Mouse (Mus musculus) brown adipose tissue, adult 24 weeks (tissue): ENCODE results near the gene Bmper. TPM values are rescaled to one million over a fixed set of nuclear protein-coding genes. Genes with fewer than 3 reads are reported as not detected.

Source experiments
- H3K27ac ChIP-seq: fragments of 200-500 bp; replicated peaks from 2 replicates; pipeline ENCODE4 v1.5.1; 2012; ENCODE audit warnings: low read depth, mild to moderate bottlenecking, low read length
- H3K4me1 ChIP-seq: fragments of 200-500 bp; 2 replicates; pipeline ENCODE4 v1.6.1; 2012; ENCODE audit warnings: low read length, mixed read lengths; ENCODE audit not compliant: control insufficient read depth, insufficient read depth, insufficient read length
- H3K4me3 ChIP-seq: fragments of 200-500 bp; 2 replicates; pipeline ENCODE4 v1.5.1; 2012; ENCODE audit warnings: low read depth, mild to moderate bottlenecking, low read length, moderate library complexity; ENCODE audit not compliant: insufficient read depth
- polyA plus RNA-seq: library from polyadenylated mRNA; stranded (reverse); fragments of >200 nt; gene quantifications from 2 replicates; pipeline ENCODE4 v1.2.4, GENCODE M21; 2012; ENCODE audit not compliant: missing spikeins, insufficient read depth, insufficient read length

Gene Bmper
- polyA plus RNA-seq, 1 experiment = 2.9 TPM

- H3K4me3 ChIP-seq = no peak overlapping the region
- H3K4me1 ChIP-seq = no peaks in the 10 kb centered on the region
- H3K27ac ChIP-seq = no peak overlapping the region
Observed at GRCm38 (mm10) chr9:23352396-23352795, 129.5 kb downstream of the Bmper start.

GRCm38 (mm10) chr9:23354201-23354820 is 131.4 kb downstream of the Bmper start:
- H3K4me1 ChIP-seq = no peaks in the 10 kb centered on the region
- H3K27ac ChIP-seq = no peak overlapping the region
- H3K4me3 ChIP-seq = no peak overlapping the region

- Histone ChIP-seq H3K27ac (no peak overlapping the region), H3K4me3 (no peak overlapping the region), H3K4me1 (peaks cover 2% of the 10 kb centered on the region; the same call in 1 of the 2 replicates)
Observed at GRCm38 (mm10) chr9:23358108-23358507, 135.2 kb downstream of the Bmper start.

GRCm38 (mm10) chr9:23363139-23363538 is 140.3 kb downstream of the Bmper start:
- no peak overlapping the region for H3K4me3 ChIP-seq
- peaks cover 2% of the 10 kb centered on the region; the same call in 1 of the 2 replicates for H3K4me1 ChIP-seq
- no peak overlapping the region for H3K27ac ChIP-seq

GRCm38 (mm10) chr9:23363540-23363939 is 140.7 kb downstream of the Bmper start:
- Histone ChIP-seq H3K4me1 (peaks cover 2% of the 10 kb centered on the region; the same call in 1 of the 2 replicates), H3K4me3 (no peak overlapping the region), H3K27ac (no peak overlapping the region)

GRCm38 (mm10) chr9:23364047-23364446 is 141.2 kb downstream of the Bmper start:
- Histone ChIP-seq H3K27ac (no peak overlapping the region), H3K4me3 (no peak overlapping the region), H3K4me1 (peaks cover 2% of the 10 kb centered on the region; the same call in 1 of the 2 replicates)

- Histone ChIP-seq H3K4me3 (no peak overlapping the region), H3K27ac (no peak overlapping the region)
Observed at GRCm38 (mm10) chr9:23368124-23368523, 145.2 kb downstream of the Bmper start.

GRCm38 (mm10) chr9:23374789-23375460 is 152.0 kb downstream of the Bmper start:
- Histone ChIP-seq H3K27ac (no peak overlapping the region), H3K4me3 (no peak overlapping the region)

More at GRCm38 (mm10) chr9:23368124-23368523, 145.2 kb downstream of the Bmper start:
- H3K4me1 ChIP-seq = no peaks in the 10 kb centered on the region

GRCm38 (mm10) chr9:23377831-23378730 is 155.2 kb downstream of the Bmper start:
- H3K4me1 ChIP-seq = peaks cover 6% of the 10 kb centered on the region; the same call in 1 of the 2 replicates
- no peak overlapping the region for H3K27ac ChIP-seq
- no peak overlapping the region for H3K4me3 ChIP-seq

More at GRCm38 (mm10) chr9:23374789-23375460, 152.0 kb downstream of the Bmper start:
- H3K4me1 ChIP-seq = peaks cover 6% of the 10 kb centered on the region; the same call in 1 of the 2 replicates

GRCm38 (mm10) chr9:23378731-23379170 is 155.9 kb downstream of the Bmper start:
- Histone ChIP-seq H3K27ac (no peak overlapping the region), H3K4me1 (peaks cover 6% of the 10 kb centered on the region; the same call in 1 of the 2 replicates)

GRCm38 (mm10) chr9:23380171-23380835 is 157.4 kb downstream of the Bmper start:
- H3K4me1 ChIP-seq = peaks cover 6% of the 10 kb centered on the region; the same call in 1 of the 2 replicates
- no peak overlapping the region for H3K27ac ChIP-seq
- no peak overlapping the region for H3K4me3 ChIP-seq

More at GRCm38 (mm10) chr9:23378731-23379170, 155.9 kb downstream of the Bmper start:
- H3K4me3 ChIP-seq = no peak overlapping the region

- Histone ChIP-seq H3K27ac (no peak overlapping the region), H3K4me1 (peaks cover 6% of the 10 kb centered on the region; the same call in 1 of the 2 replicates), H3K4me3 (no peak overlapping the region)
Observed at GRCm38 (mm10) chr9:23383291-23383690, 160.4 kb downstream of the Bmper start.

GRCm38 (mm10) chr9:23383837-23384236 is 161.0 kb downstream of the Bmper start:
- Histone ChIP-seq H3K4me1 (peaks cover 3% of the 10 kb centered on the region; the same call in 1 of the 2 replicates), H3K27ac (no peak overlapping the region), H3K4me3 (no peak overlapping the region)

GRCm38 (mm10) chr9:23384880-23385279 is 162.0 kb downstream of the Bmper start:
- Histone ChIP-seq H3K4me3 (no peak overlapping the region), H3K4me1 (no peaks in the 10 kb centered on the region), H3K27ac (no peak overlapping the region)
